Mouse (Mus musculus): ENCODE measurements around the gene Prdm9.

DNA sequence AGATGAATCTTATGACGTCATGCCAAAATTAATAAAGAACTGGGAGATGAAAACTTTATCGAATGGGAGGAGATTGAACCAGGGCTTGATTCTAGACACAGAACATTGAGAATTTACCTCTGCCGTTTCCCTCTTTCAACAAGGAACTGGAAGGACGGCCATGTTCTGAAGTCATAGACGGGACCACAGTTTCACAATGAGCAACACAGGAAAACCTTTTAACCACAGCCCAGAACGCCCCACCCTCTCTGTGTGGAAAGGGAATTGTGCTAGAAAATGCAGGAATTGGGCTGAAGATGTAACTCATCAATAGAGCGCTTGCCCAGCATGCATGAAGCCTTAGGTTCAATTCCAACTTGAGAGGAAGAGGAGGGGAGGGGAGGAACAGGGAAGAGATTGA is 18.9 kb upstream of the Prdm9 start:
- TF ChIP-seq POLR2A (IDR thresholded peaks at IDR 0.05; ENCODE audit: borderline replicate concordance, low read depth, low read length) (no peak), CTCF (IDR thresholded peaks at IDR 0.05; ENCODE audit: low read depth, low read length) (no peak)

All from bone marrow macrophage, adult 2 months (primary cell).